Mouse (Mus musculus) small intestine, adult 2 months (tissue): Measurements from ENCODE around the gene Lpcat3. TPM values are rescaled to one million over a fixed set of nuclear protein-coding genes. Genes with fewer than 3 reads are reported as not detected.

Source experiments
- H3K27ac ChIP-seq: fragments of 200-500 bp; 2 replicates; pipeline ENCODE4 v1.5.1; 2012; ENCODE audit warnings: low read depth, low read length, control low read depth, inconsistent platforms; ENCODE audit not compliant: insufficient read depth
- H3K27me3 ChIP-seq: fragments of 200-500 bp; 2 replicates; pipeline ENCODE4 v1.6.1; 2012; ENCODE audit warnings: mild to moderate bottlenecking, moderate library complexity, low read length, inconsistent platforms; ENCODE audit not compliant: control insufficient read depth, insufficient read depth
- H3K36me3 ChIP-seq: fragments of 200-500 bp; 2 replicates; pipeline ENCODE4 v1.6.1; 2012; ENCODE audit warnings: mild to moderate bottlenecking, low read length, control low read depth, inconsistent platforms; ENCODE audit not compliant: control insufficient read depth, insufficient read depth
- H3K4me1 ChIP-seq: fragments of 200-500 bp; 2 replicates; pipeline ENCODE4 v1.6.1; 2012; ENCODE audit warnings: low read length, inconsistent platforms, mixed read lengths; ENCODE audit not compliant: control insufficient read depth, insufficient read depth, insufficient read length
- H3K4me3 ChIP-seq: fragments of 200-500 bp; 2 replicates; pipeline ENCODE4 v1.5.1; 2012; ENCODE audit warnings: low read depth, mild to moderate bottlenecking, control low read depth, inconsistent platforms, low read length, moderate library complexity
- CTCF ChIP-seq: fragments of 200-500 bp; IDR thresholded peaks from 2 replicates; pipeline ENCODE4 v1.5.1; 2012; ENCODE audit warnings: low read depth, mild to moderate bottlenecking, control low read depth, inconsistent platforms, low read length, moderate library complexity, mixed read lengths; ENCODE audit not compliant: insufficient replicate concordance, insufficient read length; ENCODE audit errors: extremely low read depth
- POLR2A ChIP-seq: fragments of 200-500 bp; IDR thresholded peaks from 2 replicates; pipeline ENCODE4 v1.6.1; 2012; ENCODE audit warnings: low read depth, mild to moderate bottlenecking, control low read depth, inconsistent platforms, low read length, moderate library complexity
- WGBS: fragments of 180-500 bp; shearing (Covaris S2); methylation state at CpG from one replicate; pipeline ENCODE4 v1.1.7; 2018; 5-methylcytosine and 5-hydroxymethylcytosine counted together
- polyA plus RNA-seq: library from polyadenylated mRNA; depleted of rRNA; stranded (reverse); fragments of >200 nt; gene quantifications from 2 replicates; pipeline ENCODE4 v1.2.3, GENCODE M21; 2012

The Lpcat3 gene
- polyA plus RNA-seq, 1 experiment, result 323 TPM

- Histone ChIP-seq H3K27me3 (no peaks in the 10 kb centered on the region), H3K4me3 (peak overlapping the region; percentile 84), H3K27ac (peak overlapping the region; percentile 89), H3K36me3 (peaks cover 26% of the 10 kb centered on the region), H3K4me1 (peaks cover 28% of the 10 kb centered on the region)
- TF ChIP-seq CTCF, result no peak
- 19% methylated on average over 7 of the region's 7 CpGs for WGBS
Measured at GRCm38 (mm10) chr6:124719354-124719978, 56.6 kb downstream of the Lpcat3 start.

- peak overlapping the region; percentile 45 for H3K4me3 ChIP-seq
- H3K36me3 ChIP-seq, result peaks cover 22% of the 10 kb centered on the region
- H3K4me1 ChIP-seq, result peaks cover 23% of the 10 kb centered on the region
- H3K27ac ChIP-seq, result peak overlapping the region; percentile 89
- 18% methylated on average over 11 of the region's 11 CpGs for WGBS
- no peaks in the 10 kb centered on the region for H3K27me3 ChIP-seq
- no peak; the same call in none of the 2 replicates for TF ChIP-seq POLR2A
- no peak for TF ChIP-seq CTCF
Measured at GRCm38 (mm10) chr6:124720904-124721303, 58.1 kb downstream of the Lpcat3 start.

- peaks cover 17% of the 10 kb centered on the region; the same call in 1 of the 2 replicates for H3K36me3 ChIP-seq
- 0 out of 2 replicates have a peak overlapping the region, but pooled peaks have one; percentile 7 for H3K4me3 ChIP-seq
- peaks cover 25% of the 10 kb centered on the region for H3K4me1 ChIP-seq
- TF ChIP-seq CTCF (no peak), POLR2A (no peak)
- 82% methylated on average over 6 of the region's 6 CpGs for WGBS
- no peaks in the 10 kb centered on the region for H3K27me3 ChIP-seq
- peak overlapping the region; percentile 59 for H3K27ac ChIP-seq
Measured at GRCm38 (mm10) chr6:124722876-124723473, 60.1 kb downstream of the Lpcat3 start.

GRCm38 (mm10) chr6:124723541-124723940 lies 60.7 kb downstream of the Lpcat3 start:
- TF ChIP-seq POLR2A, result no peak
- TF ChIP-seq CTCF, result no peak
- WGBS, result 73% methylated on average over 8 of the region's 8 CpGs

GRCm38 (mm10) chr6:124724472-124724871 lies 61.6 kb downstream of the Lpcat3 start:
- peaks cover 20% of the 10 kb centered on the region; the same call in 1 of the 2 replicates for H3K36me3 ChIP-seq
- 0 out of 2 replicates have a peak overlapping the region, but pooled peaks have one; percentile 13 for H3K27ac ChIP-seq
- no peak overlapping the region for H3K4me3 ChIP-seq
- peaks cover 30% of the 10 kb centered on the region for H3K4me1 ChIP-seq
- TF ChIP-seq CTCF, result no peak
- TF ChIP-seq POLR2A, result no peak
- H3K27me3 ChIP-seq, result no peaks in the 10 kb centered on the region
- WGBS, result 90% methylated on average over 10 of the region's 10 CpGs

More at GRCm38 (mm10) chr6:124723541-124723940, 60.7 kb downstream of the Lpcat3 start:
- H3K27me3 ChIP-seq, result no peaks in the 10 kb centered on the region
- H3K4me1 ChIP-seq, result peaks cover 30% of the 10 kb centered on the region
- peaks cover 17% of the 10 kb centered on the region; the same call in 1 of the 2 replicates for H3K36me3 ChIP-seq
- H3K4me3 ChIP-seq, result 0 out of 2 replicates have a peak overlapping the region, but pooled peaks have one; percentile 7
- peak overlapping the region; percentile 59 for H3K27ac ChIP-seq

- Histone ChIP-seq H3K4me3 (no peak overlapping the region), H3K27ac (no peak overlapping the region), H3K27me3 (no peaks in the 10 kb centered on the region), H3K36me3 (peaks cover 22% of the 10 kb centered on the region; the same call in 1 of the 2 replicates), H3K4me1 (peaks cover 20% of the 10 kb centered on the region)
- no peak for TF ChIP-seq CTCF
- TF ChIP-seq POLR2A, result no peak
- 89% methylated on average over 10 of the region's 10 CpGs for WGBS
Measured at GRCm38 (mm10) chr6:124728621-124729020, 65.8 kb downstream of the Lpcat3 start.
